Mouse (Mus musculus) cerebellum, adult 2 months (tissue): ENCODE measurements around the gene Rpl14. TPM values are rescaled to one million over a fixed set of nuclear protein-coding genes. Genes with fewer than 3 reads are reported as not detected.
A peak's percentile ranks its signal among the peaks of the same experiment; 100 is the strongest.

Source experiments
- DNase-seq, 2 experiments: peaks; one replicate each; pipeline ENCODE4 v3.0.0; 2021
- H3K27ac ChIP-seq: fragments of 200-500 bp; 2 replicates; pipeline ENCODE4 v1.5.1; 2012; ENCODE audit warnings: low read length, control low read depth, inconsistent platforms; ENCODE audit not compliant: insufficient read depth
- H3K27me3 ChIP-seq: fragments of 200-500 bp; 2 replicates; pipeline ENCODE4 v1.6.1; 2012; ENCODE audit warnings: inconsistent platforms, mild to moderate bottlenecking, low read length, moderate library complexity; ENCODE audit not compliant: control insufficient read depth, insufficient read depth
- H3K4me1 ChIP-seq: fragments of 200-500 bp; 2 replicates; pipeline ENCODE4 v1.6.1; 2011; ENCODE audit warnings: low read length; ENCODE audit not compliant: control insufficient read depth, insufficient read depth
- H3K4me3 ChIP-seq: fragments of 200-500 bp; replicated peaks from 2 replicates; pipeline ENCODE3; 2011; ENCODE audit warnings: mild to moderate bottlenecking, low read depth, low read length, control low read depth; ENCODE audit not compliant: insufficient read depth
- CTCF ChIP-seq: fragments of 200-500 bp; IDR thresholded peaks from 2 replicates; pipeline ENCODE4 v1.5.1; 2011; ENCODE audit warnings: low read depth, mild to moderate bottlenecking, control low read depth, low read length, moderate library complexity, borderline replicate concordance; ENCODE audit not compliant: insufficient read depth
- POLR2A ChIP-seq: fragments of 200-500 bp; IDR thresholded peaks from 2 replicates; pipeline ENCODE4 v1.6.1; 2011; ENCODE audit warnings: low read length, control low read depth, borderline replicate concordance; ENCODE audit not compliant: insufficient read depth
- WGBS: fragments of 180-500 bp; shearing (Covaris S2); methylation state at CpG from one replicate; pipeline ENCODE4 v1.1.7; 2018; 5-methylcytosine and 5-hydroxymethylcytosine counted together
- polyA plus RNA-seq: library from polyadenylated mRNA; depleted of rRNA; stranded (reverse); fragments of >200 nt; gene quantifications from 2 replicates; pipeline ENCODE4 v1.2.3, GENCODE M21; 2012; rRNA removed

Gene Rpl14
- polyA plus RNA-seq, 1 experiment, result 353 TPM

DNA sequence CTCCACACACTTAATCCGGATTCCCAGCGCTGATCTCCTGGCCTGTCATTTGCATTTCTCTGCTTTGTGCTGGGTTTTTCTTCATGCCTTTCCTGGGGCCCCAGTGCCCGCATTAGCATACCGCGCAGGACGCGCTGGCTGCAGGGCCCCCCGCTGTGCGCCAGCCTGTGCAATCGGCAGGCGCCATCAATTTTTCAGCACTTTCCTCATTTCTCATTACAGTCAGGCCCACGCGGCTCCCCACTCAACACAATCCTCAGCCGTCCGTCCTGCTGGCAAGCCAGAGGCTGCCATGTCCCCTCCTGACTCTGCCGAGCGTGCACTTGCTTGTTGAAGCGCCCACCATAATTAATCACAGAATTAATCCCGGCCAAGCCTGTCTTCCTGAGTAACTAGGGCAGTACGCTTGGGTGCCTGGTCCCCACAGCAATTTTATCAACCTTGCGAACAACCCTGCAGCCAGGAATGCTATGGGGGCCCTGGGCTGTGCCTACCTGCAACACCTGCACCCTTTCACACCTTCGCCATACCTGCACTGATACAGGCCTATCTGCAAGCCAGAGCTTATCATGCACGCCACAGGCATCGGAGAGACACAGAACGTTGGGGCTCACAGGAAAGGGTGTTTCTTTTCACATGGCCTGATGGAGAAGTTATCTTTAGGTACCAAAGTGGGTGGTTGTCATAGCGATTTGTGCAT is 48.6 kb downstream of the Rpl14 start:
- H3K27ac ChIP-seq, result no peak overlapping the region
- H3K27me3 ChIP-seq, result no peaks in the 10 kb centered on the region
- H3K4me3 ChIP-seq, result peak overlapping the region; percentile 31
- TF ChIP-seq POLR2A, result no peak
- TF ChIP-seq CTCF, result no peak
- 20% methylated on average over 26 of the region's 26 CpGs for WGBS
- DNase-seq, result peak; percentile 78 to 81
- peaks cover 10% of the 10 kb centered on the region for H3K4me1 ChIP-seq

DNA sequence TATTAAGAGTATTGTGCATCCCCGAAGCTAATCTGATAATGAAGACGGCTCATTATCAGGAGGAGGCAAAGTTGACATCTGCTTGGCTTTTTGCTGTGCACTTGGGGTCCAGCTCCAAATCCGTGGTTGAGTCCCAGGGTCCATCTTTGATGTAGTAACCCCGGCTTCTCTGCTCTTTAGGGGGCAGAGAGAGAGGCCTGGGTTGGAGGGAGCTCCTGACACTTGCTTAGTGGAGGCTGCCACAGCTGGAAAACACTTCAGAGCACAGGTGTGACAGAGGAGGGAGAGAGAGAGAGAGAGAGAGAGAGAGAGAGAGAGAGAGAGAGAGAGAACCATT is 49.1 kb downstream of the Rpl14 start:
- no peak for DNase-seq
- Histone ChIP-seq H3K27ac (no peak overlapping the region), H3K4me3 (no peak overlapping the region), H3K27me3 (no peaks in the 10 kb centered on the region), H3K4me1 (peaks cover 10% of the 10 kb centered on the region)
- no peak for TF ChIP-seq POLR2A
- TF ChIP-seq CTCF, result no peak
- WGBS, result 85% methylated on average over 4 of the region's 4 CpGs

Other genes starting within 250 kb of the Rpl14 start
- gene Eif1b, start 79.2 kb upstream of the Rpl14 start, polyA plus RNA-seq, result 156 and 167 TPM in 2 replicates
- 10.9 and 13.9 TPM in 2 replicates for gene Entpd3, start 31.6 kb upstream of the Rpl14 start, polyA plus RNA-seq